8 mouse cellular contexts compared by ENCODE assay signal in genomic region chr1:56089254-56089834, GRCm38 (mm10).
DNase-seq lines count a peak whose midpoint lies in the region; ATAC-seq and TF ChIP-seq lines count a peak whose summit lies in the region.

No protein-coding gene starts in this region.

- no peak overlapping the region for H3K9ac ChIP-seq in forebrain, postnatal 0 days
- no peak overlapping the region for H3K9ac ChIP-seq in forebrain, embryonic 13.5 days
- no peak overlapping the region for H3K9ac ChIP-seq in lung, embryonic 16.5 days (ENCODE audit: low read length)

- H3K4me2 ChIP-seq in forebrain, postnatal 0 days (ENCODE audit: low read depth), result no peak overlapping the region
- H3K4me2 ChIP-seq in forebrain, embryonic 13.5 days, result no peak overlapping the region
- H3K4me2 ChIP-seq in lung, embryonic 16.5 days (ENCODE audit: low read depth, low read length), result no peak overlapping the region

- no peak overlapping the region for H3K4me3 ChIP-seq in forebrain, postnatal 0 days (ENCODE audit: low read depth, low read length)
- no peak overlapping the region for H3K4me3 ChIP-seq in forebrain, embryonic 13.5 days
- H3K4me3 ChIP-seq in lung, embryonic 16.5 days (ENCODE audit: low read length), result no peak overlapping the region

- DNase-seq in forebrain, postnatal 0 days, result peak; percentile 36
- peak; percentile 27 for DNase-seq in adrenal gland, postnatal 10 days
- DNase-seq in heart, adult 8-10 months (ENCODE audit: low spot score), result peak; percentile 82
- peak; percentile 68 to 85 for DNase-seq in layer of hippocampus, adult 18-20 months (ENCODE audit: low spot score in 2 of 2)
- DNase-seq in c-Kit-positive CD71-positive TER-119-positive erythroid progenitor cells, embryonic 14.5 days (ENCODE audit: low spot score), result no peak
- no peak for DNase-seq in B cell, adult 2 months

- no peaks in the 10 kb centered on the region; the same call in 1 of the 2 replicates for H3K4me1 ChIP-seq in forebrain, postnatal 0 days (ENCODE audit: insufficient read depth)
- H3K4me1 ChIP-seq in forebrain, embryonic 13.5 days, result no peaks in the 10 kb centered on the region
- 0 out of 2 replicates have a peak, but pooled peaks cover 4% of the 10 kb centered on the region for H3K4me1 ChIP-seq in lung, embryonic 16.5 days (replicated peaks; ENCODE audit: control insufficient read depth, insufficient read depth, low read length)

- H3K27me3 ChIP-seq in forebrain, postnatal 0 days (ENCODE audit: insufficient read depth, low read length), result no peaks in the 10 kb centered on the region
- H3K27me3 ChIP-seq in forebrain, embryonic 13.5 days, result no peaks in the 10 kb centered on the region
- no peaks in the 10 kb centered on the region for H3K27me3 ChIP-seq in lung, embryonic 16.5 days (ENCODE audit: control insufficient read depth, insufficient read depth, low read depth, low read length)

- TF ChIP-seq CTCF in forebrain, postnatal 0 days (IDR thresholded peaks at IDR 0.05; ENCODE audit: low read depth), result no peak

- no peaks in the 10 kb centered on the region for H3K9me3 ChIP-seq in forebrain, postnatal 0 days (ENCODE audit: low read length)
- no peaks in the 10 kb centered on the region for H3K9me3 ChIP-seq in forebrain, embryonic 13.5 days (replicated peaks)
- H3K9me3 ChIP-seq in lung, embryonic 16.5 days (ENCODE audit: control insufficient read depth, low read length), result no peaks in the 10 kb centered on the region

- H3K27ac ChIP-seq in forebrain, postnatal 0 days (ENCODE audit: low read depth, low read length), result no peak overlapping the region
- no peak overlapping the region for H3K27ac ChIP-seq in forebrain, embryonic 13.5 days
- H3K27ac ChIP-seq in lung, embryonic 16.5 days (ENCODE audit: low read length), result peak overlapping the region; percentile 7; the same call in 1 of the 2 replicates

- 72% methylated on average over 4 of the region's 4 CpGs for WGBS in forebrain, postnatal 0 days
- WGBS in forebrain, embryonic 13.5 days, result 81% methylated on average over 4 of the region's 4 CpGs
- 15% methylated on average over 4 of the region's 4 CpGs for WGBS in lung, embryonic 16.5 days

- ATAC-seq in forebrain, postnatal 0 days, result no peak; the same call in 1 of the 2 replicates
- ATAC-seq in forebrain, embryonic 13.5 days, result no peak; the same call in 1 of the 2 replicates
- peak; percentile 95 for ATAC-seq in lung, embryonic 16.5 days (ENCODE audit: low read depth)

- no peaks in the 10 kb centered on the region for H3K36me3 ChIP-seq in forebrain, postnatal 0 days (ENCODE audit: insufficient read depth)
- no peaks in the 10 kb centered on the region for H3K36me3 ChIP-seq in forebrain, embryonic 13.5 days (ENCODE audit: poor library complexity, severe bottlenecking)
- no peaks in the 10 kb centered on the region for H3K36me3 ChIP-seq in lung, embryonic 16.5 days (ENCODE audit: control insufficient read depth, insufficient read depth, low read length)

Comparison
In these comparisons a context has a peak if more than half of its experiments do, and no peak if none do; other contexts are left out.
1. DNase-seq: peak in forebrain, postnatal 0 days (single experiment), adrenal gland, postnatal 10 days (single experiment), heart, adult 8-10 months (single experiment) and layer of hippocampus, adult 18-20 months (2 of 2); none in c-Kit-positive CD71-positive TER-119-positive erythroid progenitor cells, embryonic 14.5 days (single experiment) and B cell, adult 2 months (0 of 2).